Mouse (Mus musculus): ENCODE measurements around the gene Slamf7. TPM values are rescaled to one million over a fixed set of nuclear protein-coding genes. Genes with fewer than 3 reads are reported as not detected.

Slamf7 gene
- polyA plus RNA-seq, 1 experiment from 2014 or later, result not detected

GRCm38 (mm10) chr1:171630912-171631311 lies 21.9 kb downstream of the Slamf7 start:
- Histone ChIP-seq H3K36me3 (no peaks in the 10 kb centered on the region), H3K27ac (no peak overlapping the region), H3K9me3 (no peaks in the 10 kb centered on the region), H3K9ac (no peak overlapping the region), H3K27me3 (no peaks in the 10 kb centered on the region), H3K4me1 (replicated peaks) (no peaks in the 10 kb centered on the region), H3K4me2 (no peak overlapping the region), H3K4me3 (no peak overlapping the region)
- no peak for ATAC-seq (ENCODE audit: low FRiP score)
- WGBS, result 87% methylated on average over 4 of the region's 4 CpGs

- 85% methylated on average over 7 of the region's 7 CpGs for WGBS
- no peak overlapping the region for H3K9ac ChIP-seq
- no peaks in the 10 kb centered on the region for H3K9me3 ChIP-seq
- H3K27me3 ChIP-seq, result no peaks in the 10 kb centered on the region
- H3K27ac ChIP-seq, result no peak overlapping the region
- no peaks in the 10 kb centered on the region for H3K36me3 ChIP-seq
- H3K4me3 ChIP-seq, result no peak overlapping the region
- no peak overlapping the region for H3K4me2 ChIP-seq
- ATAC-seq (ENCODE audit: low FRiP score), result no peak
- no peaks in the 10 kb centered on the region for H3K4me1 ChIP-seq (replicated peaks)
Measured at GRCm38 (mm10) chr1:171630041-171630440, 22.8 kb downstream of the Slamf7 start.

- 84% methylated on average over 6 of the region's 6 CpGs for WGBS
- no peaks in the 10 kb centered on the region; the same call in 1 of the 2 replicates for H3K9me3 ChIP-seq
- ATAC-seq (ENCODE audit: low FRiP score), result no peak
Measured at GRCm38 (mm10) chr1:171629168-171629567, 23.7 kb downstream of the Slamf7 start.

GRCm38 (mm10) chr1:171627801-171628200 lies 25.0 kb downstream of the Slamf7 start:
- no peak overlapping the region for H3K4me3 ChIP-seq
- 86% methylated on average over 3 of the region's 3 CpGs for WGBS
- H3K9me3 ChIP-seq, result no peaks in the 10 kb centered on the region; the same call in 1 of the 2 replicates
- H3K27ac ChIP-seq, result no peak overlapping the region
- no peaks in the 10 kb centered on the region for H3K4me1 ChIP-seq (replicated peaks)
- H3K36me3 ChIP-seq, result no peaks in the 10 kb centered on the region
- no peaks in the 10 kb centered on the region for H3K27me3 ChIP-seq
- H3K9ac ChIP-seq, result no peak overlapping the region
- no peak for ATAC-seq (ENCODE audit: low FRiP score)
- no peak overlapping the region for H3K4me2 ChIP-seq

More at GRCm38 (mm10) chr1:171629168-171629567, 23.7 kb downstream of the Slamf7 start:
- H3K27me3 ChIP-seq, result no peaks in the 10 kb centered on the region
- no peak overlapping the region for H3K4me2 ChIP-seq
- H3K4me1 ChIP-seq (replicated peaks), result no peaks in the 10 kb centered on the region
- no peak overlapping the region for H3K4me3 ChIP-seq
- H3K36me3 ChIP-seq, result no peaks in the 10 kb centered on the region
- no peak overlapping the region for H3K27ac ChIP-seq
- H3K9ac ChIP-seq, result no peak overlapping the region

GRCm38 (mm10) chr1:171620091-171620490 lies 32.7 kb downstream of the Slamf7 start:
- Histone ChIP-seq H3K27me3 (no peaks in the 10 kb centered on the region), H3K9me3 (no peaks in the 10 kb centered on the region; the same call in 1 of the 2 replicates), H3K4me1 (replicated peaks) (no peaks in the 10 kb centered on the region), H3K27ac (no peak overlapping the region), H3K4me3 (no peak overlapping the region), H3K9ac (no peak overlapping the region), H3K4me2 (no peak overlapping the region), H3K36me3 (no peaks in the 10 kb centered on the region)
- no peak for ATAC-seq (ENCODE audit: low FRiP score)
- 93% methylated on average over 6 of the region's 6 CpGs for whole genome bisulfite sequencing

GRCm38 (mm10) chr1:171619645-171620044 lies 33.2 kb downstream of the Slamf7 start:
- Histone ChIP-seq H3K36me3 (no peaks in the 10 kb centered on the region), H3K4me1 (replicated peaks) (no peaks in the 10 kb centered on the region), H3K4me2 (no peak overlapping the region), H3K27ac (no peak overlapping the region), H3K9me3 (no peaks in the 10 kb centered on the region; the same call in 1 of the 2 replicates), H3K9ac (no peak overlapping the region), H3K4me3 (no peak overlapping the region), H3K27me3 (no peaks in the 10 kb centered on the region)
- 93% methylated on average over 3 of the region's 3 CpGs for WGBS
- no peak for ATAC-seq (ENCODE audit: low FRiP score)

GRCm38 (mm10) chr1:171619001-171619400 lies 33.8 kb downstream of the Slamf7 start:
- 89% methylated on average over 8 of the region's 8 CpGs for WGBS
- no peak for ATAC-seq (ENCODE audit: low FRiP score)

GRCm38 (mm10) chr1:171616881-171617515 lies 35.8 kb downstream of the Slamf7 start:
- no peak overlapping the region for H3K9ac ChIP-seq
- no peaks in the 10 kb centered on the region for H3K4me1 ChIP-seq (replicated peaks)
- H3K9me3 ChIP-seq, result no peaks in the 10 kb centered on the region
- ATAC-seq (ENCODE audit: low FRiP score), result no peak
- no peaks in the 10 kb centered on the region for H3K36me3 ChIP-seq
- no peak overlapping the region for H3K4me3 ChIP-seq
- 84% methylated on average over 11 of the region's 11 CpGs for WGBS
- no peaks in the 10 kb centered on the region for H3K27me3 ChIP-seq
- no peak overlapping the region for H3K27ac ChIP-seq
- H3K4me2 ChIP-seq, result no peak overlapping the region

More at GRCm38 (mm10) chr1:171619001-171619400, 33.8 kb downstream of the Slamf7 start:
- H3K4me1 ChIP-seq (replicated peaks), result no peaks in the 10 kb centered on the region
- H3K9ac ChIP-seq, result no peak overlapping the region
- no peaks in the 10 kb centered on the region for H3K36me3 ChIP-seq
- H3K4me2 ChIP-seq, result no peak overlapping the region
- H3K27ac ChIP-seq, result no peak overlapping the region
- no peaks in the 10 kb centered on the region for H3K27me3 ChIP-seq
- no peaks in the 10 kb centered on the region; the same call in 1 of the 2 replicates for H3K9me3 ChIP-seq
- H3K4me3 ChIP-seq, result no peak overlapping the region

GRCm38 (mm10) chr1:171613962-171614361 lies 38.9 kb downstream of the Slamf7 start:
- WGBS, result 48% methylated on average over 2 of the region's 2 CpGs

GRCm38 (mm10) chr1:171610781-171611180 lies 42.1 kb downstream of the Slamf7 start:
- Histone ChIP-seq H3K9me3 (no peaks in the 10 kb centered on the region), H3K27ac (no peak overlapping the region), H3K27me3 (no peaks in the 10 kb centered on the region), H3K36me3 (no peaks in the 10 kb centered on the region), H3K4me3 (no peak overlapping the region), H3K4me1 (replicated peaks) (no peaks in the 10 kb centered on the region), H3K9ac (no peak overlapping the region), H3K4me2 (no peak overlapping the region)
- ATAC-seq (ENCODE audit: low FRiP score), result no peak
- 36% methylated on average over 1 of the region's 1 CpGs for WGBS

More at GRCm38 (mm10) chr1:171613962-171614361, 38.9 kb downstream of the Slamf7 start:
- Histone ChIP-seq H3K9me3 (no peaks in the 10 kb centered on the region), H3K36me3 (no peaks in the 10 kb centered on the region), H3K4me1 (replicated peaks) (no peaks in the 10 kb centered on the region), H3K9ac (no peak overlapping the region), H3K4me3 (no peak overlapping the region), H3K27ac (no peak overlapping the region), H3K4me2 (no peak overlapping the region), H3K27me3 (no peaks in the 10 kb centered on the region)
- no peak for ATAC-seq (ENCODE audit: low FRiP score)

GRCm38 (mm10) chr1:171610026-171610425 lies 42.8 kb downstream of the Slamf7 start:
- WGBS, result 90% methylated on average over 2 of the region's 2 CpGs

GRCm38 (mm10) chr1:171607176-171607575 lies 45.7 kb downstream of the Slamf7 start, which contains the start of gene Ly9:
Gene Ly9 (minus strand): TSS chr1:171607410.
- Histone ChIP-seq H3K36me3 (no peaks in the 10 kb centered on the region), H3K4me1 (replicated peaks) (no peaks in the 10 kb centered on the region), H3K9me3 (no peaks in the 10 kb centered on the region), H3K4me3 (no peak within 1 kb of the TSS), H3K27me3 (no peaks in the 10 kb centered on the region), H3K9ac (no peak within 1 kb of the TSS), H3K4me2 (no peak within 1 kb of the TSS), H3K27ac (no peak within 1 kb of the TSS)
- ATAC-seq (ENCODE audit: low FRiP score), result no peak
- WGBS, result 92% methylated on average over 9 of the region's 9 CpGs

More at GRCm38 (mm10) chr1:171610026-171610425, 42.8 kb downstream of the Slamf7 start:
- Histone ChIP-seq H3K27ac (no peak overlapping the region), H3K27me3 (no peaks in the 10 kb centered on the region), H3K4me1 (replicated peaks) (no peaks in the 10 kb centered on the region), H3K36me3 (no peaks in the 10 kb centered on the region), H3K9ac (no peak overlapping the region), H3K9me3 (no peaks in the 10 kb centered on the region), H3K4me2 (no peak overlapping the region), H3K4me3 (no peak overlapping the region)
- ATAC-seq (ENCODE audit: low FRiP score), result no peak

- Histone ChIP-seq H3K27ac (no peak overlapping the region), H3K4me3 (no peak overlapping the region), H3K36me3 (no peaks in the 10 kb centered on the region), H3K9me3 (no peaks in the 10 kb centered on the region), H3K9ac (no peak overlapping the region), H3K4me1 (replicated peaks) (no peaks in the 10 kb centered on the region), H3K27me3 (no peaks in the 10 kb centered on the region), H3K4me2 (no peak overlapping the region)
- ATAC-seq (ENCODE audit: low FRiP score), result no peak
- WGBS, result 93% methylated on average over 3 of the region's 3 CpGs
Measured at GRCm38 (mm10) chr1:171606656-171607055, 46.2 kb downstream of the Slamf7 start.

All from hindbrain, embryonic 13.5 days (tissue).